Mouse (Mus musculus) embryonic facial prominence, embryonic 12.5 days (tissue): ENCODE results near the gene Dact1. TPM values are rescaled to one million over a fixed set of nuclear protein-coding genes. Genes with fewer than 3 reads are reported as not detected.

ENCODE experiments used
- ATAC-seq: fragments of 200-750 bp; cut with Nextera tagmentation; 2 replicates; pipeline ENCODE4 v1.8.0; 2017; ENCODE audit not compliant: insufficient number of reproducible peaks, insufficient read depth, low FRiP score, low TSS enrichment
- H3K27ac ChIP-seq: fragments of 300-500 bp; sonication (generic); 2 replicates; pipeline ENCODE4 v1.5.1; 2016; ENCODE audit warnings: mild to moderate bottlenecking
- H3K27me3 ChIP-seq: fragments of 300-500 bp; sonication (generic); 2 replicates; pipeline ENCODE4 v1.6.1; 2016; ENCODE audit warnings: mild to moderate bottlenecking, moderate library complexity
- H3K36me3 ChIP-seq: fragments of 300-500 bp; sonication (generic); 2 replicates; pipeline ENCODE4 v1.6.1; 2016; ENCODE audit warnings: mild to moderate bottlenecking
- H3K4me1 ChIP-seq: fragments of 300-500 bp; sonication (generic); 2 replicates; pipeline ENCODE4 v1.6.1; 2016
- H3K4me2 ChIP-seq: fragments of 300-500 bp; sonication (generic); replicated peaks from 2 replicates; pipeline ENCODE4 v1.6.1; 2016; ENCODE audit warnings: mild to moderate bottlenecking, moderate library complexity
- H3K4me3 ChIP-seq: fragments of 300-500 bp; sonication (generic); 2 replicates; pipeline ENCODE4 v1.5.1; 2016; ENCODE audit warnings: mild to moderate bottlenecking
- H3K9ac ChIP-seq: fragments of 300-500 bp; sonication (generic); 2 replicates; pipeline ENCODE4 v1.6.1; 2016; ENCODE audit warnings: mild to moderate bottlenecking, moderate library complexity
- H3K9me3 ChIP-seq: fragments of 300-500 bp; sonication (generic); 2 replicates; pipeline ENCODE4 v1.6.1; 2016; ENCODE audit warnings: mild to moderate bottlenecking, moderate library complexity
- WGBS: fragments of 180-500 bp; shearing (Covaris S2); methylation state at CpG from one replicate; pipeline ENCODE4 v1.1.7; 2016; 5-methylcytosine and 5-hydroxymethylcytosine counted together
- polyA plus RNA-seq: library from polyadenylated mRNA; unstranded; fragments of >200 nt; fragmentation: Nextera tagmentation; extraction: Ambion mirVana; gene quantifications from 2 replicates; pipeline ENCODE4 v1.2.1, GENCODE M21; 2016

The Dact1 gene
- polyA plus RNA-seq, 1 experiment from 2014 or later, result 72.9 TPM

GRCm38 (mm10) chr12:71293960-71294942, 15.4 kb upstream of the Dact1 start:
- Histone ChIP-seq H3K4me3 (no peak overlapping the region), H3K4me1 (peaks cover 40% of the 10 kb centered on the region), H3K27me3 (no peaks in the 10 kb centered on the region), H3K36me3 (no peaks in the 10 kb centered on the region), H3K9me3 (no peaks in the 10 kb centered on the region), H3K27ac (no peak overlapping the region), H3K9ac (no peak overlapping the region), H3K4me2 (peak overlapping the region; percentile 32)
- WGBS, result 20% methylated on average over 22 of the region's 22 CpGs
- ATAC-seq, result no peak

- Histone ChIP-seq H3K4me1 (peaks cover 32% of the 10 kb centered on the region), H3K9ac (no peak overlapping the region), H3K9me3 (no peaks in the 10 kb centered on the region), H3K36me3 (no peaks in the 10 kb centered on the region), H3K27ac (0 out of 2 replicates have a peak overlapping the region, but pooled peaks have one; percentile 47), H3K4me3 (no peak overlapping the region), H3K4me2 (no peak overlapping the region; the same call in 1 of the 2 replicates), H3K27me3 (no peaks in the 10 kb centered on the region)
- WGBS, result 18% methylated on average over 8 of the region's 8 CpGs
- ATAC-seq, result no peak
Observed at GRCm38 (mm10) chr12:71296849-71297535, 12.7 kb upstream of the Dact1 start.

GRCm38 (mm10) chr12:71310068-71310931, 616 bp downstream of the Dact1 start:
- H3K27ac ChIP-seq, result peak overlapping the region; percentile 97
- H3K36me3 ChIP-seq, result peaks cover 24% of the 10 kb centered on the region
- H3K27me3 ChIP-seq, result no peaks in the 10 kb centered on the region
- H3K4me2 ChIP-seq, result peak overlapping the region; percentile 54
- H3K9ac ChIP-seq, result peak overlapping the region; percentile 93
- H3K9me3 ChIP-seq, result no peaks in the 10 kb centered on the region
- WGBS, result under 1% methylated on average over 56 of the region's 56 CpGs
- peak overlapping the region; percentile 91 for H3K4me3 ChIP-seq
- peak; percentile 23; the same call in 1 of the 2 replicates for ATAC-seq
- peaks cover 29% of the 10 kb centered on the region for H3K4me1 ChIP-seq

- Histone ChIP-seq H3K4me3 (peak overlapping the region; percentile 91), H3K9ac (peak overlapping the region; percentile 93), H3K27ac (peak overlapping the region; percentile 97), H3K4me2 (peak overlapping the region; percentile 54), H3K4me1 (peaks cover 27% of the 10 kb centered on the region), H3K36me3 (peaks cover 34% of the 10 kb centered on the region), H3K27me3 (no peaks in the 10 kb centered on the region), H3K9me3 (no peaks in the 10 kb centered on the region)
- 10% methylated on average over 13 of the region's 13 CpGs for WGBS
- no peak for ATAC-seq
Observed at GRCm38 (mm10) chr12:71311237-71311887, 1.7 kb downstream of the Dact1 start.

GRCm38 (mm10) chr12:71318239-71318638, 8.6 kb downstream of the Dact1 start:
- WGBS, result 89% methylated on average over 40 of the region's 40 CpGs
- H3K27ac ChIP-seq, result no peak overlapping the region
- H3K36me3 ChIP-seq, result peaks cover 74% of the 10 kb centered on the region
- no peaks in the 10 kb centered on the region for H3K9me3 ChIP-seq
- no peak overlapping the region for H3K4me3 ChIP-seq
- H3K9ac ChIP-seq, result no peak overlapping the region
- no peak overlapping the region for H3K4me2 ChIP-seq
- ATAC-seq, result no peak
- no peaks in the 10 kb centered on the region; the same call in 1 of the 2 replicates for H3K4me1 ChIP-seq
- H3K27me3 ChIP-seq, result no peaks in the 10 kb centered on the region

- no peak overlapping the region for H3K4me2 ChIP-seq
- no peaks in the 10 kb centered on the region for H3K9me3 ChIP-seq
- 94% methylated on average over 4 of the region's 4 CpGs for WGBS
- H3K4me1 ChIP-seq, result no peaks in the 10 kb centered on the region; the same call in 1 of the 2 replicates
- H3K4me3 ChIP-seq, result no peak overlapping the region
- H3K27ac ChIP-seq, result no peak overlapping the region
- H3K36me3 ChIP-seq, result peaks cover 61% of the 10 kb centered on the region
- H3K9ac ChIP-seq, result no peak overlapping the region
- no peaks in the 10 kb centered on the region for H3K27me3 ChIP-seq
- ATAC-seq, result no peak
Observed at GRCm38 (mm10) chr12:71319536-71319935, 9.9 kb downstream of the Dact1 start.

- Histone ChIP-seq H3K4me1 (peaks cover 27% of the 10 kb centered on the region), H3K4me3 (no peak overlapping the region), H3K9ac (no peak overlapping the region), H3K9me3 (no peaks in the 10 kb centered on the region), H3K4me2 (no peak overlapping the region), H3K27ac (0 out of 2 replicates have a peak overlapping the region, but pooled peaks have one; percentile 54), H3K27me3 (no peaks in the 10 kb centered on the region), H3K36me3 (no peaks in the 10 kb centered on the region)
- ATAC-seq, result no peak
- WGBS, result 36% methylated on average over 3 of the region's 3 CpGs
Observed at GRCm38 (mm10) chr12:71332646-71333045, 23.0 kb downstream of the Dact1 start.

GRCm38 (mm10) chr12:71333561-71333960, 23.9 kb downstream of the Dact1 start:
- H3K9ac ChIP-seq, result no peak overlapping the region
- WGBS, result 23% methylated on average over 5 of the region's 5 CpGs
- no peak for ATAC-seq
- H3K36me3 ChIP-seq, result no peaks in the 10 kb centered on the region
- H3K4me1 ChIP-seq, result peaks cover 27% of the 10 kb centered on the region
- no peaks in the 10 kb centered on the region for H3K27me3 ChIP-seq
- H3K27ac ChIP-seq, result peak overlapping the region; percentile 79
- no peak overlapping the region for H3K4me3 ChIP-seq
- H3K9me3 ChIP-seq, result no peaks in the 10 kb centered on the region
- no peak overlapping the region for H3K4me2 ChIP-seq

- no peak overlapping the region for H3K9ac ChIP-seq
- peaks cover 21% of the 10 kb centered on the region for H3K4me1 ChIP-seq
- H3K4me2 ChIP-seq, result no peak overlapping the region
- H3K4me3 ChIP-seq, result no peak overlapping the region
- no peak for ATAC-seq
- 62% methylated on average over 11 of the region's 11 CpGs for WGBS
- no peak overlapping the region for H3K27ac ChIP-seq
- no peaks in the 10 kb centered on the region for H3K27me3 ChIP-seq
- H3K9me3 ChIP-seq, result no peaks in the 10 kb centered on the region
- H3K36me3 ChIP-seq, result no peaks in the 10 kb centered on the region
Observed at GRCm38 (mm10) chr12:71337025-71337582, 27.4 kb downstream of the Dact1 start.

GRCm38 (mm10) chr12:71337896-71338463, 28.3 kb downstream of the Dact1 start:
- no peak for ATAC-seq
- H3K27me3 ChIP-seq, result no peaks in the 10 kb centered on the region
- H3K27ac ChIP-seq, result no peak overlapping the region
- no peak overlapping the region for H3K4me3 ChIP-seq
- H3K36me3 ChIP-seq, result no peaks in the 10 kb centered on the region
- no peak overlapping the region for H3K4me2 ChIP-seq
- H3K9me3 ChIP-seq, result no peaks in the 10 kb centered on the region
- 52% methylated on average over 6 of the region's 6 CpGs for WGBS
- H3K4me1 ChIP-seq, result peaks cover 17% of the 10 kb centered on the region
- no peak overlapping the region for H3K9ac ChIP-seq
